Mouse (Mus musculus): ENCODE data around the gene Gde1.

- TF ChIP-seq ZNF384 (IDR thresholded peaks at IDR 0.05; ENCODE audit: low read depth, low read length) (no peak), ZC3H11A (IDR thresholded peaks at IDR 0.05; ENCODE audit: borderline replicate concordance, low read depth, low read length) (no peak), HCFC1 (IDR thresholded peaks at IDR 0.05; ENCODE audit: borderline replicate concordance, insufficient read depth, low read length) (peak; percentile 71; the same call in 1 of the 2 replicates), CHD2 (IDR thresholded peaks at IDR 0.05; ENCODE audit: low read depth, low read length) (no peak)
Observed at GRCm38 (mm10) chr7:118705101-118705961, at the start of gene Gde1.
